Mouse (Mus musculus) stomach, embryonic 14.5 days (tissue): ENCODE data around the gene D930048N14Rik. TPM values are rescaled to one million over a fixed set of nuclear protein-coding genes. Genes with fewer than 3 reads are reported as not detected.
"Not testable (repeated sequence)": the region's sequence is repeated elsewhere in the genome, so short reads cannot be mapped to it uniquely, and the experiment has no call there.

ENCODE experiments used
- ATAC-seq: fragments of 200-750 bp; cut with Nextera tagmentation; 2 replicates; pipeline ENCODE4 v1.8.0; 2017; ENCODE audit warnings: low read depth, moderate TSS enrichment; ENCODE audit not compliant: insufficient number of reproducible peaks, insufficient read depth, low FRiP score
- H3K27ac ChIP-seq: fragments of 300-500 bp; sonication (generic); 2 replicates; pipeline ENCODE4 v1.5.1; 2014; ENCODE audit warnings: mild to moderate bottlenecking, low read length, moderate library complexity, mixed read lengths
- H3K27me3 ChIP-seq: fragments of 300-500 bp; sonication (generic); 2 replicates; pipeline ENCODE4 v1.6.1; 2014; ENCODE audit warnings: low read length, control low read depth, mixed read lengths; ENCODE audit not compliant: control insufficient read depth, insufficient read depth
- H3K36me3 ChIP-seq: fragments of 300-500 bp; sonication (generic); 2 replicates; pipeline ENCODE4 v1.6.1; 2014; ENCODE audit warnings: mild to moderate bottlenecking, control low read depth, low read length, moderate library complexity, mixed read lengths; ENCODE audit not compliant: control insufficient read depth, insufficient read depth
- H3K4me1 ChIP-seq: fragments of 300-500 bp; sonication (generic); 2 replicates; pipeline ENCODE4 v1.6.1; 2014; ENCODE audit warnings: low read length, control low read depth, mixed read lengths; ENCODE audit not compliant: control insufficient read depth, insufficient read depth
- H3K4me2 ChIP-seq: fragments of 300-500 bp; sonication (generic); replicated peaks from 2 replicates; pipeline ENCODE4 v1.6.1; 2014; ENCODE audit warnings: low read depth, low read length, control low read depth
- H3K4me3 ChIP-seq: fragments of 300-500 bp; sonication (generic); 2 replicates; pipeline ENCODE4 v1.5.1; 2014; ENCODE audit warnings: low read depth, low read length, control low read depth
- H3K9ac ChIP-seq: fragments of 300-500 bp; sonication (generic); replicated peaks from 2 replicates; pipeline ENCODE4 v1.6.1; 2014; ENCODE audit warnings: low read depth, mild to moderate bottlenecking, control low read depth, low read length, moderate library complexity, mixed read lengths
- H3K9me3 ChIP-seq: fragments of 300-500 bp; sonication (generic); 2 replicates; pipeline ENCODE4 v1.6.1; 2016; ENCODE audit warnings: low read depth, low read length, control low read depth; ENCODE audit not compliant: control insufficient read depth
- WGBS: fragments of 180-500 bp; shearing (Covaris S2); extraction: QIAGEN DNeasy Blood & Tissue Kit; methylation state at CpG from one replicate; pipeline ENCODE4 v1.1.7; 2014; 5-methylcytosine and 5-hydroxymethylcytosine counted together
- polyA plus RNA-seq: library from polyadenylated mRNA; unstranded; fragments of >200 nt; fragmentation: Nextera tagmentation; extraction: Ambion mirVana; gene quantifications from 2 replicates; pipeline ENCODE4 v1.2.1, GENCODE M21; 2014

The D930048N14Rik gene
- polyA plus RNA-seq, 1 experiment from 2014 or later = 5.2 TPM

- 74% methylated on average over 8 of the region's 8 CpGs for WGBS
- H3K9ac ChIP-seq = no peak overlapping the region
Observed at GRCm38 (mm10) chr11:51614256-51614655, 36.5 kb upstream of the D930048N14Rik start.

GRCm38 (mm10) chr11:51615129-51615528, 35.6 kb upstream of the D930048N14Rik start:
- Histone ChIP-seq H3K36me3 (no peaks in the 10 kb centered on the region), H3K27ac (peak overlapping the region; percentile 96), H3K4me3 (peak overlapping the region; percentile 27), H3K9ac (peak overlapping the region; percentile 45; the same call in 1 of the 2 replicates), H3K4me2 (peak overlapping the region; percentile 56), H3K9me3 (no peaks in the 10 kb centered on the region), H3K27me3 (no peaks in the 10 kb centered on the region), H3K4me1 (peaks cover 16% of the 10 kb centered on the region; the same call in 1 of the 2 replicates)
- no peak for ATAC-seq
- WGBS = 28% methylated on average over 7 of the region's 7 CpGs

More at GRCm38 (mm10) chr11:51614256-51614655, 36.5 kb upstream of the D930048N14Rik start:
- no peak for ATAC-seq
- Histone ChIP-seq H3K27me3 (no peaks in the 10 kb centered on the region), H3K4me3 (no peak overlapping the region), H3K27ac (peak overlapping the region; percentile 96; the same call in 1 of the 2 replicates), H3K36me3 (no peaks in the 10 kb centered on the region), H3K9me3 (no peaks in the 10 kb centered on the region), H3K4me1 (peaks cover 17% of the 10 kb centered on the region), H3K4me2 (no peak overlapping the region)

DNA sequence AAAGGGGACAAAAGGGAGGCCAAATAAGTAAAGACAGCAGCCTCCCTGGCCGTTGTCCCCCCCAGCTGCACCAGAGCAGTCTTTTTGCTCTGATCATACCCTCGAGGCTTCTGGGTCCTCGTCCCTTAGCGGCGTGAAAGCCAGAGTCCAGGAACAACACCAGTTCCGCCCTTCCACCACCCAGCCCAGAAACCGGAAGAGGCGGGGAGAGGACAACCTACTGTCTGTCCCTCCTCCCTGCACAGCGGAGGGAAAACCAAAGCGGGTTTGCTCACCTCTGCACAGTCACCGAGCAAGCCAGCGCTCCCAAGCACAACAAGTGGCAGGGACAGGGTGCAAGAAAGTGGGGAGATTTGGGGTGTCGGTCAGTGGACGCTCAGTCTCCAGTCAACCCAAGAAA, 35.2 kb upstream of the D930048N14Rik start:
- peak overlapping the region; percentile 27 for H3K4me3 ChIP-seq
- peak; percentile 66; the same call in 1 of the 2 replicates for ATAC-seq
- H3K4me2 ChIP-seq = peak overlapping the region; percentile 56
- peaks cover 19% of the 10 kb centered on the region; the same call in 1 of the 2 replicates for H3K4me1 ChIP-seq
- H3K36me3 ChIP-seq = no peaks in the 10 kb centered on the region
- no peaks in the 10 kb centered on the region for H3K27me3 ChIP-seq
- WGBS = 4% methylated on average over 14 of the region's 14 CpGs
- H3K27ac ChIP-seq = peak overlapping the region; percentile 96
- H3K9ac ChIP-seq = peak overlapping the region; percentile 45; the same call in 1 of the 2 replicates
- no peaks in the 10 kb centered on the region for H3K9me3 ChIP-seq

DNA sequence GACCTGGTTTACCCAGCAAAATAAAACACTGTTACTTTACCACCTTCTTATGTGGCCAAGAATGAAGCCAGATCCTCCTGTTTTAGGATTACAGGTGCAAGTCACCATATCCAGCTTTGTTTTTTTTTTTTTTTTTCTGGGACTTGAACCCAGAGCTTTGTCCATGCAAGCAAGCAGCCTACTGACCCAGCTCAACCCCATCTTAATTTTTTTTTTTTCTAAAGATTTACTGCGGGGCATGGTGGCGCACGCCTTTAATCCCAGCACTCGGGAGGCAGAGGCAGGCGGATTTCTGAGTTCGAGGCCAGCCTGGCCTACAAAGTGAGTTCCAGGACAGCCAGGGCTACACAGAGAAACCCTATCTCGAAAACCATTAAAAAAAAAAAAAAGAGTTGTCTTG, 34.6 kb upstream of the D930048N14Rik start:
- H3K27ac ChIP-seq = peak overlapping the region; percentile 96
- WGBS = 91% methylated on average over 7 of the region's 7 CpGs
- 0 out of 2 replicates have a peak overlapping the region, but pooled peaks have one; percentile 45 for H3K9ac ChIP-seq
- H3K27me3 ChIP-seq, H3K36me3 ChIP-seq, H3K9me3 ChIP-seq, ATAC-seq: not testable (repeated sequence)
- peak overlapping the region; percentile 27 for H3K4me3 ChIP-seq
- H3K4me2 ChIP-seq = peak overlapping the region; percentile 56
- peaks cover 22% of the 10 kb centered on the region; the same call in 1 of the 2 replicates for H3K4me1 ChIP-seq

GRCm38 (mm10) chr11:51617693-51618092, 33.1 kb upstream of the D930048N14Rik start:
- ATAC-seq = 0 out of 2 replicates have a peak, but pooled peaks have one; percentile 3
- no peak overlapping the region for H3K9ac ChIP-seq
- H3K36me3 ChIP-seq = peaks cover 9% of the 10 kb centered on the region; the same call in 1 of the 2 replicates
- no peak overlapping the region for H3K4me2 ChIP-seq
- H3K4me1 ChIP-seq = peaks cover 22% of the 10 kb centered on the region; the same call in 1 of the 2 replicates
- no peaks in the 10 kb centered on the region for H3K27me3 ChIP-seq
- no peaks in the 10 kb centered on the region for H3K9me3 ChIP-seq
- no peak overlapping the region for H3K4me3 ChIP-seq
- 3% methylated on average over 4 of the region's 4 CpGs for WGBS
- no peak overlapping the region for H3K27ac ChIP-seq

DNA sequence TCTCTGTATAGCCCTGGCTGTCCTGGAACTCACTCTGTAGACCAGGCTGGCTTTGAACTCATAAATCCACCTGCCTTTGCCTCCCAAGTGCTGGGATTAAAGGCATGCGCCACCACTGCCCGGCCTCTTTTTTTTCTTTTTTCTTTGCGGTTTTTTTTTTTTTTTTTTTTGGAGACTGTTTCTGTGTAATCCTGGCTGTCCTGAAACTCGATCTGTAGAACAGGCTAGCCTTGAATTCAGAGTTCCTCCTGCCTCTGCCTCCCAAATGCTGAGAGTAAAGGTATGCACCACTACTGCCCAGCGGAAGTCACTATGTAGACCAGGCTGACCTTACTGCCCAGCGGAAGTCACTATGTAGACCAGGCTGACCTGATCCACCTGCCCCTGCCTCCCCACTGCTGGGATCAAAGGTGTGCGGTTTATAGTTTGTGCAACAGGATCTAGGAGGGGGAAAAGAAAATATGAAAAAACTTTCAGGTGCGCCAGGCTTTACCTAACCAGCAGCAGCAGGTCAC, 31.8 kb upstream of the D930048N14Rik start:
- Histone ChIP-seq H3K27me3 (no peaks in the 10 kb centered on the region), H3K9ac (no peak overlapping the region), H3K27ac (no peak overlapping the region), H3K4me2 (peak overlapping the region; percentile 78), H3K4me1 (peaks cover 22% of the 10 kb centered on the region; the same call in 1 of the 2 replicates), H3K4me3 (peak overlapping the region; percentile 90), H3K36me3 (peaks cover 21% of the 10 kb centered on the region; the same call in 1 of the 2 replicates), H3K9me3 (no peaks in the 10 kb centered on the region)
- 44% methylated on average over 8 of the region's 8 CpGs for WGBS
- peak; percentile 3; the same call in 1 of the 2 replicates for ATAC-seq

- no peaks in the 10 kb centered on the region for H3K9me3 ChIP-seq
- H3K27me3 ChIP-seq = no peaks in the 10 kb centered on the region
- H3K4me3 ChIP-seq = peak within 1 kb of the TSS; percentile 90
- H3K27ac ChIP-seq = peak within 1 kb of the TSS; percentile 52; the same call in 1 of the 2 replicates
- peak within 1 kb of the TSS; percentile 78 for H3K4me2 ChIP-seq
- peaks cover 19% of the 10 kb centered on the region; the same call in 1 of the 2 replicates for H3K4me1 ChIP-seq
- peak within 1 kb of the TSS; percentile 78 for H3K9ac ChIP-seq
- ATAC-seq = peak; percentile 93
- peaks cover 23% of the 10 kb centered on the region; the same call in 1 of the 2 replicates for H3K36me3 ChIP-seq
- under 1% methylated on average over 51 of the region's 51 CpGs for WGBS
Observed at GRCm38 (mm10) chr11:51619409-51620060, 31.2 kb upstream of the D930048N14Rik start, which contains the start of gene Nhp2. Nhp2 (plus strand) TSS chr11:51619735.

GRCm38 (mm10) chr11:51620084-51620483, 30.7 kb upstream of the D930048N14Rik start:
- peaks cover 28% of the 10 kb centered on the region for H3K36me3 ChIP-seq
- H3K9me3 ChIP-seq = no peaks in the 10 kb centered on the region
- WGBS = under 1% methylated on average over 11 of the region's 11 CpGs
- H3K4me2 ChIP-seq = peak overlapping the region; percentile 78
- H3K9ac ChIP-seq = peak overlapping the region; percentile 78
- no peak for ATAC-seq
- H3K27ac ChIP-seq = peak overlapping the region; percentile 52; the same call in 1 of the 2 replicates
- peak overlapping the region; percentile 90 for H3K4me3 ChIP-seq
- peaks cover 13% of the 10 kb centered on the region; the same call in 1 of the 2 replicates for H3K4me1 ChIP-seq
- no peaks in the 10 kb centered on the region for H3K27me3 ChIP-seq
